Mouse (Mus musculus): ENCODE measurements around the gene Ccdc174.
A peak's percentile ranks its signal among the peaks of the same experiment; 100 is the strongest.
"Not testable (repeated sequence)": the region's sequence is repeated elsewhere in the genome, so short reads cannot be mapped to it uniquely, and the experiment has no call there.

Gene Ccdc174

DNA sequence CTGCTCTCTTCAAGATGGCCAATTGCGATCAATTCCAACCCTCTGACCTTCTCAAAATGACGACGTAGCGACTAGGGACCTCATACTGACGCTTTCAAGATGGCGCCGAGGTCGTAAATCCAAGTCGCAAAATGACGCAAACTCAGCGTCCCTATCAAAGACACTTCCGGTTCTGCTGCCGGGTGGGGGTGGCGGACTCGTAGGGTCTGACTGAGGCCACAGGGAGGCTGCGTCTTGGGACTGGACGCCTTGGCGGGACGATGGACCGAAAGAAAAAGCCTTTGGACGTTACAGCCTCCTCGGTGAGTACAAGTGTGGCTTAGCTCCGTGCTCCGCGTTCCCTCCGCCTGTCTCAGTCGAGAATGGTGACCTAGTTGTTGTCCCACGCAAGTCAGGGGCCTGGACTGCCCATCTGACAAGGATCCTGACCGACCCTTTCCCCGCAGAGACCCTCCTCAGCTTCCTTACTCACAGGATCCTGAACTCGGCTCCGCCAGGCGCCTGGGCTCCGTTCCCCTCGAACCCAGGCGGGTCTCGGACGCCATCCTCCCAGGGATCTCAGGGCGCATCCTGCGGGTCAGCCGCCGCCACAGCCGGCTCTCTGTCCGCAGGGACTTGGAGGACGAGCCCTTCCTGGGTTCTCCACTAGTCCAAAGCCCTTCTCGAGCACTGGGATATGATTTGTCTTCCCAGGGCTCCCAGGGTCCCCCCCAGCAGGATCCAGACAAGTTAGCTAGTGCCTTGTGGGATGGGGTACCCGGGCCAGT is at the start of gene Ccdc174:
Gene Ccdc174 (plus strand): TSS at position 169 of the 767 bp plus-strand sequence.
- DNase-seq, result peak; percentile 92

- DNase-seq, result no peak
Observed at GRCm38 (mm10) chr6:91832863-91833440, 44.9 kb upstream of the Ccdc174 start.

DNA sequence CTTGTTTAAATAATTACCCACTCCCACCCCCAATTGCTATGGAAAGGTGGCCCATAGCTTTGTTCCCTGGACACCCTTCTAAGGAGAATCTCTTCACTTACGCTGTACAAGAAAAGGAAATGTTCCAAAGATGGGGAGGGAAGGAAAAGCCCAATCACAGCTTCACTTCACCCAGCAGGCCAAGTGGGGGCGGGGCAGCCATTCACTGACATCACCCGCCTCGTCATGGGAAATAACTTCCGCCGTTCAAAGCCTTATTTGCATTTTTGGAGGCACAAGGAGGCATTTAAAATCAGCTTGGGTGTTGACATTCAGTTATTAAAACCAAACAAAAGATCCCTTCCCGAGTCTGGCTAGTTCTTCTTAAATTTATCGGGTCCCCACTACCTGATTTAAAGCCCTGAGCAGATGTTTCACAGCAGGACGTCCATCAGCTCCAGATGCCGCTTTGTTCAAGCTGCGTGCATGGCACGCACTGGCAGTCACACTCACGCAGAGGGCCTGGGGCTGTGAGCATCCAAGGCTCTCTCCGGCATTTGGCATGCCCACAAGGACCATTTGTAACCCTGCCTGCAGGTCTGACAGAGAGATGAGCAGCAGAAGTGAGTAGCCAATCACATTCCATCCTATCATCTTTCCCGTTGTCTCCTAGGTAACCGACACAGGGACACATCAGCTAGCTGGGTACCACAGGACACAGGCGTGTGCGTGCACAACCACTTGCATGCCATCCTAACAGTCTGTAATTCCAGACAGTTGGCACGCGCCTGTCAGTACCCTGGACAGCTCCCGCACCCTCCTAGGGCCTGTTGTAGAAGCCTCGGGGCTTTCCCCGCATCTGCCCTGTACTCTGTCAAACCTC is 38.6 kb upstream of the Ccdc174 start:
- peak; percentile 66 for DNase-seq

- peak; percentile 40 for DNase-seq
Observed at GRCm38 (mm10) chr6:91842897-91843627, 34.8 kb upstream of the Ccdc174 start.

DNA sequence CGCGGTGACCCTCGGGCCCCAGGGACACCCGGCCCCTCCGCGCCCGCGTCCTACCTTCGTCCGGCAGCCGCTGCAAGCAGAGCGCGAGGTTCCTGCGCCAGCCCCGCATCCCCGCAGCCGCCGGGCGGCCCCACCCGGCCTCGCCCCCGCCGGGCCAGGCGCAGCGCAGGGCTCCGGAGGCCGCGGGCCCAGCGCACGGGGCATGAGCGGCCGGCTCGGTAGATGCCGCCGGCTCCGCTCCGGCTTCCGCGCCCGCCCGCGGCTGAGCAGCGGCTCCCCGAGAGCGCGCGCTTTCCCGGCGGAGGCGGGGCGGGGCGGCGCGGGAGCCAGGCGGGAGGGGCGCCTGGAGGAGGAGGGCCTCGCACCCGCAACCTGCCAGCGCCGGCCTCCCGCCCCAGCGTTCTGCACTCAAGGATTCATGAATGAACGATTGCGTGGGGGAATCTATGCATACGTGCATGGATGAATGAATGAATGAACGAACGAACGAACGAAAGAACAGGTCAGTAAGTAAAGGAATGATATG is 34.2 kb upstream of the Ccdc174 start:
- DNase-seq, result peak; percentile 34

DNA sequence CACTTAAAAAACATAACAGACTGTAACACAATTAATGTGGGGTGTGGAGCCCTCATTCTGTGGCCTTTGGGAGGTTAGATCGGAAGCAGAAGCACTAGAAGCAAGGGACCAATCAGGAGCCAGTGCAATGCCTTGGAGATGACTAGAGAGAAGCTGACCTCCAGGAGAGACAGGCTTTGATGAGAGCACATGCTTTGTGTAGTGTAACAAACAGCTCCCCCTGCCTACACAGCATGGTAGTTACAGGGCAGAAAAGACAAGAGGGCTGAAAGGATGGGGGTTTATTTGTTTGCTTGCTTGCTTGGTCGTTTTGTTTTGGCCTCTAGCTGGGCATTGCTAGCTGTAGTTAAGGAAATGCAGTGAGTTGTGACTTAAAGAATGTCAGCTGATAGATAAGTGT is 25.3 kb upstream of the Ccdc174 start:
- DNase-seq, result no peak

DNA sequence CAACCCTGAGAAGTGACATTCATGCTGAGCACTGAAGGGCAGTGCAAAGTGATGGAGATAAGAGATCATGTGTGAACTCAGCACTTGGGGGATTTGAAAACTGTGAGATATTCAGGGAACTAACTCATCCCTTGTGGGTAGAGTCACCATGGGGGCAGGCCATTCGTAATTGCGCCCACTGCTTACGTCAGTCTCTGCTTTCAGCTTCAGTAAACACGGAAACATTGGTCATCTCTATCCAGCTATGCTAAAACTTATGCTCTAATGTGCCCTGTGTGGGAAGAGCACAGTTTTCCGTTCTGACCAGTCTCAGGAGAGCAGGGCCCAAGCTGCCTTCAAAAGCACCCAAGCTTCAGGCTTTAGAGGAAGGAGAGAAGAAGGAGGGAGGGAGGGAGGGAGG is 19.5 kb upstream of the Ccdc174 start:
- DNase-seq, result no peak

DNA sequence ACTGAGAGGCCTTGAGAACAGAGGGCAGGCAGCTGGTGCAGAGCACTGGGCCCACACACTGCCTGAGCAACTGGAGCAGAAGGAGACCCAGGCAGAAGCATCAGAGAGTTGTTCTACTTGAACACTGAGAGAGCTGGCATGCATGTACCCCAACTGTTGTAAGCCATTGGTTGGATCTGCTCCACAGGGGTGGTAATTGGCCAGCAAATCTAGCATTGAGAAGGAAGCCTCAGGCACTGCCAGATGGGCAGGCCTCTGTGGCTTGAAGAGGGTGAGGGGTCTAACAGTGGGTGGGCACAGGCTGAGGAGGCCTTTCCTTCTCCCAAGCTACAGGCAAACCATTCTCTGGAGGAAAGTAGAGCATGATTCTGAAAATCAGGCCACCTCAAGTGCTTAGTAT is 15.0 kb upstream of the Ccdc174 start:
- DNase-seq, result no peak

GRCm38 (mm10) chr6:91864595-91864994 is 13.3 kb upstream of the Ccdc174 start:
- DNase-seq, result no peak

GRCm38 (mm10) chr6:91865601-91866000 is 12.3 kb upstream of the Ccdc174 start:
- DNase-seq, result peak; percentile 50

DNA sequence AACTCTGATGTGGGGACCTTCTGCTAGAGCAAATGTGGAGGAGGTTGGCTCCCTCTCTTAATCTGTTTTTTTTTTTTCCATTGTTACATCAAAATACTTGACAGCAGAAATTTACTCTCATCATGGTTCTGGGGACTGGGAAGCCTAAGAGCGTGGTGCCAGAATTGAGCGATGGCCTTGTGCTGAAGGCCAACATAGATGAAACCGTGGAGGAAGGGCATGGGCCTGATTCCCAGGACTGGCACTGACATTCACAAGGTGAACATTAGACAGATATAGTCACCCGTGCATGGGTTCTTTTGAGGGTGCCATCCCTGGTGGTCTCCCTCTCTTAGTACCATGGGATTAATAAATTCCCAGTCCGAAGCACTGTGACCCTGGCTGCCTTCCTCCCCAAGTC is 9.8 kb upstream of the Ccdc174 start:
- no peak for DNase-seq

- no peak for DNase-seq
Observed at GRCm38 (mm10) chr6:91872781-91873180, 5.1 kb upstream of the Ccdc174 start.

DNA sequence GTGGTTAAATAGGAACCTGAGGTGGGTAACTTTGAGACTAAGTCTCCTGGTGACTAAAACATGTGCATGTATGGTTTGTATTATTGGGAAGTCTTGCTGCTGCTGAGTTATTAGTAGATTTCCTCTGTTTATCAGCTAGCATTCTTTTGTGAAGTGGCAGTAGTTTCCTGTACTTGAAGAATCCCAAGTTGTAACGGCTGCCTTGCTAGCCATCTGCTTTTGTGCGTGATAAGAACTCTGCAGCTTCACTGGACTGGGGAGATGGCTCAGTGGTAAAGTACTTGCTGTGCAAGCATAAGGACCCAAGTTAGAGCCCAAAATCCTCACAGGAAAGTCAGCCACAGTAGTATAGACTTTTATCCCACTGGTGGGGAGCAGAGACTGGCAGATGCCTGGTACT is 6.0 kb downstream of the Ccdc174 start:
- no peak for DNase-seq

DNA sequence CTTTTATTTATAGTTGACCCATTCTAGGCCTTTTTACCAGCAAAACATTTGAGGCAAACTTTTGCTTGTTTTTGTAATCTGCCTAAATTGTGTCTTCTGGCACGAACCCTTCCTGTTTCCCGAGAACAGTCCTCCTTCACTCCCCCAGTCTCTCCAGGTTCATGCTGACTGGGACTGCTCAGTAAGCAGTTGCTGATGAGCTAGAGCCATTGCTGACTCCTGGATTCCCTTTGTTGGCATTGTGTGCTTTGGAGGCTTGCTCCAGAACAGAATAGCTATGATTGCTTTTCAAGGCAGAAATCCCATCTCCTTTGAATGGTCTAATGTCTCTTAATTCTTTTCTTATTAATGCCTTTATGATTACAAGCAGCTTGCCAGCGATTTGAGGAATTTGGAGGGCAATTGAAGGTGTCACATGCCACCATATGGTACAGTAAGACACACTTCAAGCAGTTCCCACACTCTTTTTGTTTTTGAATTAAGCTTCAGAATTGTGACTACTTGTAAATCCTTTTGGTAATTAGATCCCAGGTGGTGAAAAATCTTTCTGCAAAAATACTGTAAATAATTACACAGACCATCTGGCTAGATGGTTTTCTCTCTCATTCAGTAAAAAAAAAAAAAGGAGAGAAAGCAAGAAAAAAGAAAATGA is 11.5 kb downstream of the Ccdc174 start:
- no peak for DNase-seq

GRCm38 (mm10) chr6:91890615-91891014 is 12.8 kb downstream of the Ccdc174 start:
- DNase-seq, result no peak

- DNase-seq, result no peak
Observed at GRCm38 (mm10) chr6:91891776-91892175, 13.9 kb downstream of the Ccdc174 start.

DNA sequence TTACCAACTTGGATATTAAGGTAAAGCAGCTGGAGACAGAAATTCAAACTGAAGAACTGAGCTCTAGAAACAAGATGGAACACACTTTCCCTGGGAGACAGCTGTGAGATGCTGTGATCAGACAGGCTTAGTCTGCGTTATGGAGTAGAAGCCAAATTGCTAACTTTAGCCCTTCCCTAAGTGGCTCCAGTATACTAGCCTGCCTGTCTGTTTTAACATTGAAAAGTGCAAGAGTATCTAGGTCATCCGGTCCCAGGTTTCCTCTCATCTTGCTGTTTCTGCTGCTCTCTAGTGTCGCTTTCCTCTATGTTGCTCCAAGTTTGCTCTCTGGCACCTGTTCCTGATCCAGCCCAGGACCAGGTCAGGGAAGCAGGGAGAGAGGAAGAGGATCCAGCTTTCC is 18.9 kb downstream of the Ccdc174 start:
- DNase-seq, result no peak

- DNase-seq, result peak; percentile 68
Observed at GRCm38 (mm10) chr6:91901505-91901904, 23.7 kb downstream of the Ccdc174 start.

DNA sequence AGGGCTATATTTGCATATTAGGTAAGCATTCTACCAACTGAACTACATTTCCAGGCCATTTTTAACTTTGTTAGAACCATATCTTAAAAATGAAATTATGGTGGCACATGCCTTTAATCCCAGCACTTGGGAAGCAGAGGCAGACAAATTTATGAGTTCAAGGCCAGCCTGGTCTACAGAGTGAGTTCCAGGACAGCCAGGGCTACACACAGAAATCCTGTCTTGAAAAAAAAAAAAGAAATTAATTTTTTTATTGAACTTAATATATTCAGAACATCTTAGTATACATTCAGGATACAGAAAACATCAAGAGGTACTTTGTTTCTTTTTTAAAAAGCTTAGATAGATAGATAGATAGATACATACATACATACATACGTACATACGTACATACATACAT is 24.7 kb downstream of the Ccdc174 start, which contains the start of gene 4930590J08Rik:
Gene 4930590J08Rik (plus strand): TSS at position 301 of the 400 bp plus-strand sequence.
- not testable (repeated sequence) for DNase-seq

- no peak for DNase-seq
Observed at GRCm38 (mm10) chr6:91914011-91914410, 36.2 kb downstream of the Ccdc174 start.

DNA sequence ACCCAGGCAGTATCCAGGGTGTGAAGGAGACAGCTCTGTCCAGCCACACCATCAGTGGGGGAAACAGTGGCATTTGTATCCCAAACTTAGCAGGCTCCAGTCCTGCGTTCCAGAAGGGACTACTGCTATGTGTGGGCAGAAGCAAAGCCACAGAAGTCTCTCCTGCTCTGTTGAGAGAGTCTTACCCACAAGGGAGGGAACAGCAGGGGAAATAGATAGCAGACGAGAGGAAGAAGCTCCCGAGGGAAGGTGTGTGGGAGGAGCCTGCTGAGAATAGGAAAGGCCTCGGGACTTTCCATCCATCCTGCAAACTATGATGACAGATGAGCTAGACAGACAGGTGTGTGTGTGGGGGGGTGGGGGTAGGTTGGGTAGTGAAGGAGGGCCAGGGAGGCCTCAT is 39.4 kb downstream of the Ccdc174 start:
- DNase-seq, result peak; percentile 42

DNA sequence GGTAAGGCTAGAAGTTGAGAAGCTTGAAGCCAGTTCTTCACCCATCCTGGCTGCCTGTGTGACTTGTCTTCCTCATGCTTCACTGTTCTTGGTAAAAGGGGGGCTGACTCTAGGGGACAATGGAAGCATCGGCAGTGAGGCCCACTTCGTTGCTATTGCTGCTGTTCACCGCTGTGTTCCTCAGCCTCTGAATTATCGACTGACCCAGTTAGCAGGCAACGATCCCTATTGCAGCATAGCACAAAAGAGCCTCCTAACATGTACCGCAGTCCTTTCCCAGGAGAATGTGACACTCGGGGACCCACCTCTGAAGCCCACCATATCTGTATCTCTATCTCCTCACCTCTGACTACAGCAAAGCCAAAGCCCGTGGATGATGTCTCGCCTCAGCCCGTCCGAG is 39.9 kb downstream of the Ccdc174 start:
- no peak for DNase-seq

Measured in right cerebral cortex, postnatal 25 days (tissue).